ENCODE assay signal across 19 mouse cellular contexts in the genomic region with DNA sequence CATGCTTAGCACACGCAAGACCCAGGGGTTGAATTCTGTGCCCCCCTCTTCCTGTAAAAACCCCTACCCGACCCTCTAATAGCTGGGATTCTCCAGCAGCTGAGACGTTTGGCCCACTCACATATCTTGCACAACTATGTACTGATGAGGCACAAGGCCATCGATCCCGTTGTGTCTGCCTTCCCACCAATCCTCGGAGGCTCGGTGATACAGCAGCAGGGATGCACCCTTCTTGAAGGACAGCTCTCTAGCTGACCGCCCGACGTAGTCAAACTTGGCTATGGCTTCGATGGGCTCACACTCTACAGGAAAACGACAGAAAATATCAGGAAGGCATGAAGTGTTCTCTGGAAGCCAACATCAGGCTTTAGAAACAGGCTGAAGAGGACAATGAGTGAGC. TPM values are rescaled to one million over a fixed set of nuclear protein-coding genes. Genes with fewer than 3 reads are reported as not detected.
DNase-seq lines count a peak whose midpoint lies in the region; ATAC-seq lines count a peak whose summit lies in the region.
"Had no signal": no experiment of that assay in that cellular context is flagged by ENCODE, and none has a peak within 500 bp of the region (broad histone marks: within the 10 kb centered on the region; RNA-seq: fewer than 3 reads in every experiment).

No protein-coding gene starts in this region.

- no peaks in the 10 kb centered on the region; the same call in 1 of the 2 replicates for H3K36me3 ChIP-seq in forebrain, embryonic 11.5 days (ENCODE audit: control insufficient read depth, insufficient read depth, low read length)
- H3K36me3 ChIP-seq in forebrain, embryonic 15.5 days, result peaks cover 13% of the 10 kb centered on the region
- peaks cover 9% of the 10 kb centered on the region; the same call in 1 of the 2 replicates for H3K36me3 ChIP-seq in heart, embryonic 10.5 days

- whole genome bisulfite sequencing in forebrain, embryonic 11.5 days, result 92% methylated on average over 12 of the region's 12 CpGs
- 92% methylated on average over 12 of the region's 12 CpGs for WGBS in forebrain, embryonic 15.5 days
- WGBS in heart, embryonic 10.5 days, result 85% methylated on average over 12 of the region's 12 CpGs

- H3K4me1 ChIP-seq in forebrain, embryonic 11.5 days (replicated peaks; ENCODE audit: control insufficient read depth, insufficient read depth, low read length), result peaks cover 2% of the 10 kb centered on the region; the same call in 1 of the 2 replicates
- peaks cover 5% of the 10 kb centered on the region; the same call in 1 of the 2 replicates for H3K4me1 ChIP-seq in forebrain, embryonic 15.5 days
- H3K4me1 ChIP-seq in heart, embryonic 10.5 days, result no peaks in the 10 kb centered on the region

- H3K9me3 ChIP-seq in forebrain, embryonic 11.5 days (ENCODE audit: control insufficient read depth, low read length), result no peaks in the 10 kb centered on the region
- no peaks in the 10 kb centered on the region for H3K9me3 ChIP-seq in forebrain, embryonic 15.5 days
- H3K9me3 ChIP-seq in heart, embryonic 10.5 days, result no peaks in the 10 kb centered on the region
- H3K9me3 ChIP-seq: embryonic facial prominence, embryonic 13.5 days; embryonic facial prominence, embryonic 15.5 days; forebrain, embryonic 10.5 days; forebrain, embryonic 13.5 days had no signal

- intact Hi-C loops in heart, postnatal 14 days (cut with DNase I), result no loop called here

- no peak overlapping the region for H3K27ac ChIP-seq in forebrain, embryonic 11.5 days (ENCODE audit: low read depth, low read length)
- H3K27ac ChIP-seq in forebrain, embryonic 15.5 days (replicated peaks), result no peak overlapping the region
- H3K27ac ChIP-seq in heart, embryonic 10.5 days, result no peak overlapping the region
- H3K27ac ChIP-seq: embryonic facial prominence, embryonic 13.5 days; embryonic facial prominence, embryonic 15.5 days; forebrain, embryonic 10.5 days; forebrain, embryonic 13.5 days had no signal

- no peak for ATAC-seq in forebrain, embryonic 11.5 days (replicated peaks; ENCODE audit: low FRiP score)
- no peak for ATAC-seq in forebrain, embryonic 15.5 days (replicated peaks)
- ATAC-seq: forebrain, embryonic 13.5 days; forebrain, embryonic 16.5 days had no signal

- peak; percentile 20 for DNase-seq in forebrain, embryonic 11.5 days (ENCODE audit: low spot score)
- peak; percentile 60 for DNase-seq in heart, embryonic 10.5 days (ENCODE audit: low spot score)
- DNase-seq in heart, postnatal 14 days, result no peak
- DNase-seq: adrenal gland, adult 2 months; adrenal gland, postnatal 10 days; cerebellum, adult 11 months; cerebellum, adult 18-20 months; cerebellum, adult 8-10 months; cerebellum, adult 9-11 months; cerebellum, postnatal 14 days; cerebellum, postnatal 36 days; embryo, embryonic 11 days had no signal

- H3K4me3 ChIP-seq in forebrain, embryonic 11.5 days (ENCODE audit: low read depth, low read length), result no peak overlapping the region
- no peak overlapping the region for H3K4me3 ChIP-seq in forebrain, embryonic 15.5 days
- H3K4me3 ChIP-seq in heart, embryonic 10.5 days, result no peak overlapping the region
- H3K4me3 ChIP-seq: embryonic facial prominence, embryonic 13.5 days; embryonic facial prominence, embryonic 15.5 days; erythroblast, embryonic 14.5 days; forebrain, embryonic 10.5 days; forebrain, embryonic 13.5 days had no signal

- H3K9ac ChIP-seq in forebrain, embryonic 11.5 days (ENCODE audit: low read length), result no peak overlapping the region
- H3K9ac ChIP-seq in forebrain, embryonic 15.5 days (replicated peaks), result no peak overlapping the region
- H3K9ac ChIP-seq: embryonic facial prominence, embryonic 13.5 days; embryonic facial prominence, embryonic 15.5 days; forebrain, embryonic 13.5 days had no signal

- no peaks in the 10 kb centered on the region for H3K27me3 ChIP-seq in forebrain, embryonic 11.5 days (ENCODE audit: control insufficient read depth, insufficient read depth, low read length)
- H3K27me3 ChIP-seq in forebrain, embryonic 15.5 days, result no peaks in the 10 kb centered on the region
- H3K27me3 ChIP-seq in heart, embryonic 10.5 days (ENCODE audit: insufficient read depth, poor library complexity, severe bottlenecking), result no peaks in the 10 kb centered on the region
- H3K27me3 ChIP-seq: embryonic facial prominence, embryonic 13.5 days; embryonic facial prominence, embryonic 15.5 days; forebrain, embryonic 13.5 days had no signal

- H3K4me2 ChIP-seq in forebrain, embryonic 11.5 days (ENCODE audit: low read depth, low read length, severe bottlenecking), result no peak overlapping the region
- no peak overlapping the region for H3K4me2 ChIP-seq in forebrain, embryonic 15.5 days (replicated peaks)
- H3K4me2 ChIP-seq: embryonic facial prominence, embryonic 13.5 days; embryonic facial prominence, embryonic 15.5 days; forebrain, embryonic 13.5 days had no signal

RNA-seq across cellular contexts. Expression of a gene that starts 54.7 kb away (rescaled TPM):
- 2.5 and 3.5 TPM in 2 replicates for polyA plus RNA-seq in forebrain, embryonic 11.5 days (2014; fragmentation: Nextera tagmentation; extraction: Ambion mirVana)
- polyA plus RNA-seq in forebrain, embryonic 15.5 days (2015; fragmentation: Nextera tagmentation; extraction: Ambion mirVana), result 2.5 and 3.2 TPM in 2 replicates
- 3.1 and 3.9 TPM in 2 replicates for polyA plus RNA-seq in heart, embryonic 10.5 days (2016; fragmentation: Nextera tagmentation; extraction: Ambion mirVana)
- 1 to 10 TPM; 1.0 to 1.6 TPM for total RNA-seq in heart, postnatal 14 days (2021)

Comparison
In these comparisons a context has a peak if more than half of its experiments do, and no peak if none do; other contexts are left out.
1. DNase-seq: peak in forebrain, embryonic 11.5 days (single experiment) and heart, embryonic 10.5 days (single experiment); none in heart, postnatal 14 days (0 of 2).